19 mouse cellular contexts compared by ENCODE assay signal in the genomic region with DNA sequence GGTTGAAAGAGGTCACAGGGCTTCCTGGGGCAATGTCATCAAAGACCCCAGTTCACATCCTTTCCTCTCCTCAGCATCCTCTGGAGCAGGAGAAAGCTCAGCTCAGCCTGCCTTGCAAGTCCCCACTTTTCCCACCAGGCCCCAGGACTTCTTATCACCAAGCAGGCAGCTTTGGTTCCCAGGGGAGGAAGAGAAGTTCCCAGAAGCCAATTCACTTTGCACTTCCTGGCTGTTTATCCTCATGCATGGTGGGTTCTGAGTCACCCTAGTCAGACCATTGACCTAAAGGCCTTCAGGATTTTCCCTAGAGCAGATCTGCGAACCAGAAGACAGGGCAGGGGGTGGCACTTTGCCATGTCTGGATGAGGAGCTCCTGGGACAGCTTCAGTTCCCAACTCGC.
"Had no signal": no experiment of that assay in that cellular context is flagged by ENCODE, and none has a peak within 500 bp of the region (broad histone marks: within the 10 kb centered on the region; RNA-seq: fewer than 3 reads in every experiment).

No protein-coding gene starts in this region.

- H3K36me3 ChIP-seq: midbrain, embryonic 10.5 days; midbrain, embryonic 12.5 days; neural tube, embryonic 13.5 days; neural tube, embryonic 15.5 days had no signal

- H3K4me2 ChIP-seq: lung, embryonic 14.5 days; midbrain, embryonic 12.5 days; neural tube, embryonic 13.5 days; neural tube, embryonic 15.5 days had no signal

- H3K9me3 ChIP-seq: midbrain, embryonic 10.5 days; midbrain, embryonic 12.5 days; neural tube, embryonic 13.5 days; neural tube, embryonic 15.5 days had no signal

- H3K4me1 ChIP-seq: midbrain, embryonic 12.5 days; neural tube, embryonic 13.5 days; neural tube, embryonic 15.5 days had no signal

- H3K4me3 ChIP-seq: midbrain, embryonic 10.5 days; midbrain, embryonic 12.5 days; myocyte; neural tube, embryonic 13.5 days; neural tube, embryonic 15.5 days had no signal

- ATAC-seq: midbrain, embryonic 16.5 days had no signal

- H3K27ac ChIP-seq: midbrain, embryonic 10.5 days; midbrain, embryonic 12.5 days; neural tube, embryonic 13.5 days; neural tube, embryonic 15.5 days had no signal

- DNase-seq: lung, adult 18-20 months; lung, embryonic 14.5 days; lung, postnatal 14 days; lung, postnatal 4 days; midbrain, embryonic 14.5 days; retina, postnatal 1 day; right cerebral cortex, adult 18-20 months; right cerebral cortex, postnatal 25 days; right cerebral cortex, postnatal 4 days; spleen, adult 18-20 months; thymus, adult 18-20 months; thymus, postnatal 14 days; thymus, postnatal 36 days had no signal

- H3K9ac ChIP-seq: lung, embryonic 14.5 days; midbrain, embryonic 12.5 days; neural tube, embryonic 13.5 days; neural tube, embryonic 15.5 days had no signal
